Mouse (Mus musculus): ENCODE data around the gene Fmnl3. TPM values are rescaled to one million over a fixed set of nuclear protein-coding genes. Genes with fewer than 3 reads are reported as not detected.
A peak's percentile ranks its signal among the peaks of the same experiment; 100 is the strongest.

The Fmnl3 gene
- polyA plus RNA-seq, 1 experiment from 2014 or later = 17.2 TPM

- 90% methylated on average over 16 of the region's 16 CpGs for WGBS
- no peaks in the 10 kb centered on the region for H3K27me3 ChIP-seq (replicated peaks)
- no peak overlapping the region for H3K4me2 ChIP-seq
- no peak overlapping the region for H3K27ac ChIP-seq (ENCODE audit: poor library complexity, severe bottlenecking)
- H3K36me3 ChIP-seq = peaks cover 90% of the 10 kb centered on the region
- H3K9ac ChIP-seq = no peak overlapping the region
- peaks cover 9% of the 10 kb centered on the region for H3K4me1 ChIP-seq (replicated peaks)
- H3K4me3 ChIP-seq = no peak overlapping the region
- no peaks in the 10 kb centered on the region for H3K9me3 ChIP-seq (replicated peaks)
- no peak for ATAC-seq (ENCODE audit: insufficient number of reproducible peaks, low FRiP score)
These were observed 55.4 kb downstream of the Fmnl3 start for GRCm38 (mm10) chr15:99314891-99315290.

- ATAC-seq (ENCODE audit: insufficient number of reproducible peaks, low FRiP score) = no peak
- WGBS = 89% methylated on average over 5 of the region's 5 CpGs
- Histone ChIP-seq H3K27ac (ENCODE audit: poor library complexity, severe bottlenecking) (no peak overlapping the region), H3K9ac (no peak overlapping the region), H3K27me3 (replicated peaks) (no peaks in the 10 kb centered on the region), H3K4me2 (no peak overlapping the region), H3K4me3 (no peak overlapping the region), H3K4me1 (replicated peaks) (no peaks in the 10 kb centered on the region), H3K36me3 (peaks cover 92% of the 10 kb centered on the region), H3K9me3 (replicated peaks) (no peaks in the 10 kb centered on the region)
These were observed 59.7 kb downstream of the Fmnl3 start for GRCm38 (mm10) chr15:99310617-99311016.

- Histone ChIP-seq H3K4me3 (no peak overlapping the region), H3K9ac (no peak overlapping the region), H3K9me3 (replicated peaks) (no peaks in the 10 kb centered on the region), H3K4me1 (replicated peaks) (no peaks in the 10 kb centered on the region), H3K27ac (ENCODE audit: poor library complexity, severe bottlenecking) (no peak overlapping the region), H3K36me3 (peaks cover 92% of the 10 kb centered on the region), H3K4me2 (no peak overlapping the region), H3K27me3 (replicated peaks) (no peaks in the 10 kb centered on the region)
- ATAC-seq (ENCODE audit: insufficient number of reproducible peaks, low FRiP score) = no peak
- WGBS = 81% methylated on average over 9 of the region's 9 CpGs
These were observed 60.7 kb downstream of the Fmnl3 start for GRCm38 (mm10) chr15:99309549-99309948.

GRCm38 (mm10) chr15:99307476-99307875 is 62.8 kb downstream of the Fmnl3 start:
- no peak overlapping the region for H3K4me2 ChIP-seq
- H3K4me1 ChIP-seq (replicated peaks) = no peaks in the 10 kb centered on the region
- no peak for ATAC-seq (ENCODE audit: insufficient number of reproducible peaks, low FRiP score)
- H3K9ac ChIP-seq = no peak overlapping the region
- no peak overlapping the region for H3K27ac ChIP-seq (ENCODE audit: poor library complexity, severe bottlenecking)
- WGBS = 82% methylated on average over 9 of the region's 9 CpGs
- H3K9me3 ChIP-seq (replicated peaks) = no peaks in the 10 kb centered on the region
- no peak overlapping the region for H3K4me3 ChIP-seq
- H3K36me3 ChIP-seq = peaks cover 89% of the 10 kb centered on the region
- no peaks in the 10 kb centered on the region for H3K27me3 ChIP-seq (replicated peaks)

GRCm38 (mm10) chr15:99296213-99296612 is 74.1 kb downstream of the Fmnl3 start:
- Histone ChIP-seq H3K27ac (ENCODE audit: poor library complexity, severe bottlenecking) (no peak overlapping the region), H3K9ac (peak overlapping the region; percentile 78), H3K9me3 (replicated peaks) (no peaks in the 10 kb centered on the region), H3K4me3 (peak overlapping the region; percentile 74), H3K36me3 (0 out of 2 replicates have a peak, but pooled peaks cover 4% of the 10 kb centered on the region), H3K4me2 (peak overlapping the region; percentile 83), H3K27me3 (replicated peaks) (no peaks in the 10 kb centered on the region), H3K4me1 (replicated peaks) (peaks cover 16% of the 10 kb centered on the region)
- ATAC-seq (ENCODE audit: insufficient number of reproducible peaks, low FRiP score) = no peak
- WGBS = 37% methylated on average over 5 of the region's 5 CpGs

GRCm38 (mm10) chr15:99295484-99295981 is 74.7 kb downstream of the Fmnl3 start, which contains the start of gene Fam186b:
Fam186b (minus strand) TSS chr15:99295888.
- Histone ChIP-seq H3K27me3 (replicated peaks) (no peaks in the 10 kb centered on the region), H3K4me2 (peak within 1 kb of the TSS; percentile 83), H3K4me1 (replicated peaks) (peaks cover 16% of the 10 kb centered on the region), H3K36me3 (0 out of 2 replicates have a peak, but pooled peaks cover 4% of the 10 kb centered on the region), H3K9ac (peak within 1 kb of the TSS; percentile 78), H3K4me3 (peak within 1 kb of the TSS; percentile 74), H3K9me3 (replicated peaks) (no peaks in the 10 kb centered on the region), H3K27ac (ENCODE audit: poor library complexity, severe bottlenecking) (peak within 1 kb of the TSS; percentile 89)
- no peak for ATAC-seq (ENCODE audit: insufficient number of reproducible peaks, low FRiP score)
- WGBS = 2% methylated on average over 13 of the region's 17 CpGs

- no peaks in the 10 kb centered on the region for H3K27me3 ChIP-seq (replicated peaks)
- H3K4me3 ChIP-seq = peak within 1 kb of the TSS; percentile 74
- H3K36me3 ChIP-seq = no peaks in the 10 kb centered on the region
- peaks cover 16% of the 10 kb centered on the region for H3K4me1 ChIP-seq (replicated peaks)
- H3K9me3 ChIP-seq (replicated peaks) = no peaks in the 10 kb centered on the region
- peak within 1 kb of the TSS; percentile 78 for H3K9ac ChIP-seq
- WGBS = under 1% methylated on average over 63 of the region's 64 CpGs
- H3K27ac ChIP-seq (ENCODE audit: poor library complexity, severe bottlenecking) = peak within 1 kb of the TSS; percentile 89
- H3K4me2 ChIP-seq = peak within 1 kb of the TSS; percentile 83
- peak; percentile 95 for ATAC-seq (ENCODE audit: insufficient number of reproducible peaks, low FRiP score)
These were observed 75.4 kb downstream of the Fmnl3 start, which contains the start of gene Prpf40b for GRCm38 (mm10) chr15:99294813-99295374. Prpf40b (plus strand) TSS chr15:99295087.

- no peak for ATAC-seq (ENCODE audit: insufficient number of reproducible peaks, low FRiP score)
- Histone ChIP-seq H3K4me1 (replicated peaks) (peaks cover 16% of the 10 kb centered on the region), H3K9ac (peak overlapping the region; percentile 78), H3K27ac (ENCODE audit: poor library complexity, severe bottlenecking) (peak overlapping the region; percentile 89; the same call in 1 of the 2 replicates), H3K27me3 (replicated peaks) (no peaks in the 10 kb centered on the region), H3K4me3 (peak overlapping the region; percentile 74), H3K9me3 (replicated peaks) (no peaks in the 10 kb centered on the region), H3K36me3 (no peaks in the 10 kb centered on the region), H3K4me2 (peak overlapping the region; percentile 83)
- 18% methylated on average over 16 of the region's 16 CpGs for WGBS
These were observed 76.0 kb downstream of the Fmnl3 start for GRCm38 (mm10) chr15:99294287-99294686.

- Histone ChIP-seq H3K36me3 (no peaks in the 10 kb centered on the region), H3K27me3 (replicated peaks) (no peaks in the 10 kb centered on the region), H3K27ac (ENCODE audit: poor library complexity, severe bottlenecking) (no peak overlapping the region), H3K4me2 (no peak overlapping the region), H3K4me1 (replicated peaks) (peaks cover 8% of the 10 kb centered on the region), H3K9ac (no peak overlapping the region), H3K4me3 (no peak overlapping the region), H3K9me3 (replicated peaks) (no peaks in the 10 kb centered on the region)
- ATAC-seq (ENCODE audit: insufficient number of reproducible peaks, low FRiP score) = no peak
- 73% methylated on average over 11 of the region's 11 CpGs for WGBS
These were observed 79.7 kb downstream of the Fmnl3 start for GRCm38 (mm10) chr15:99290586-99290985.

GRCm38 (mm10) chr15:99285189-99285535 is 85.1 kb downstream of the Fmnl3 start:
- Histone ChIP-seq H3K9me3 (replicated peaks) (no peaks in the 10 kb centered on the region), H3K4me2 (peak overlapping the region; percentile 44; the same call in 1 of the 2 replicates), H3K4me1 (replicated peaks) (peaks cover 17% of the 10 kb centered on the region), H3K27me3 (replicated peaks) (peaks cover 3% of the 10 kb centered on the region; the same call in 1 of the 2 replicates), H3K27ac (ENCODE audit: poor library complexity, severe bottlenecking) (no peak overlapping the region), H3K36me3 (no peaks in the 10 kb centered on the region), H3K4me3 (no peak overlapping the region), H3K9ac (no peak overlapping the region)
- WGBS = 35% methylated on average over 8 of the region's 8 CpGs
- ATAC-seq (ENCODE audit: insufficient number of reproducible peaks, low FRiP score) = peak; percentile 38; the same call in 1 of the 2 replicates

GRCm38 (mm10) chr15:99284527-99285188 is 85.6 kb downstream of the Fmnl3 start:
- Histone ChIP-seq H3K4me3 (no peak overlapping the region), H3K9me3 (replicated peaks) (no peaks in the 10 kb centered on the region), H3K4me2 (peak overlapping the region; percentile 44), H3K27ac (ENCODE audit: poor library complexity, severe bottlenecking) (no peak overlapping the region), H3K9ac (no peak overlapping the region; the same call in 1 of the 2 replicates), H3K4me1 (replicated peaks) (peaks cover 17% of the 10 kb centered on the region), H3K36me3 (no peaks in the 10 kb centered on the region), H3K27me3 (replicated peaks) (peaks cover 8% of the 10 kb centered on the region; the same call in 1 of the 2 replicates)
- ATAC-seq (ENCODE audit: insufficient number of reproducible peaks, low FRiP score) = peak; percentile 25; the same call in 1 of the 2 replicates
- 30% methylated on average over 14 of the region's 14 CpGs for WGBS
